Mouse (Mus musculus) left cerebral cortex, adult 8-10 months (tissue): ENCODE data around the gene Sim2. TPM values are rescaled to one million over a fixed set of nuclear protein-coding genes. Genes with fewer than 3 reads are reported as not detected.

Experiments used
- DNase-seq, 2 experiments: peaks; one replicate each; pipeline ENCODE4 v3.0.0; 2022; ENCODE audit warnings: low spot score in 2 of 2
- microRNA-seq, 2 experiments: library from miRNA; unstranded; fragments of <30 nt; microRNA quantifications; one replicate each; pipeline ENCODE4 v1.2.0; 2022
- total RNA-seq, 4 experiments: library from RNA; stranded (reverse); gene quantifications; 2 replicates each; pipeline ENCODE4 v1.2.4; 2022

Sim2 gene
- total RNA-seq, 4 experiments from 2014 or later: 0.09 to 0.25 TPM; not detected in 2

DNA sequence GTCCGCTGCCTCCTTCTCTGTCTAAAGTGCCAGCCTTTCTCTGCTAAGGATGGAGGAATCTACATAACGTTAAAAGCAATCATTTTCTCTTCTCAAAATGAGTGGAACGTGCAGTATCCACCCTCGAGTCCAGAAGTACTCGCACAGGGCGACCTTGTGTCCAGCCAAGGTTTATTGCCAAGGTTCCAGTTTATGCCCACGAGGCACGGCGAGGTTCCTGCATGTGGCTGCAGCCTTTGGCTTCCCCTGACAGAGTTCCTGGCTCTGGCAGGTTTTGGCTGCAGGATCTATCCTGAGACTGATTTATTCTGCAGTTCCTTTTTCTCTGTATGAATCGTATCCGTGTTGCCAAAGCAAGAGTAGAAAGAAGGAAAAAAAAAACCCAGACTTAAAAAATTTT is 78.3 kb downstream of the Sim2 start:
- DNase-seq: no peak

GRCm38 (mm10) chr16:94164236-94164635 is 79.5 kb downstream of the Sim2 start:
- DNase-seq: no peak

- DNase-seq: no peak
These were observed 80.2 kb downstream of the Sim2 start for GRCm38 (mm10) chr16:94164978-94165377.

- no peak for DNase-seq
These were observed 84.2 kb downstream of the Sim2 start for GRCm38 (mm10) chr16:94168655-94169545.

DNA sequence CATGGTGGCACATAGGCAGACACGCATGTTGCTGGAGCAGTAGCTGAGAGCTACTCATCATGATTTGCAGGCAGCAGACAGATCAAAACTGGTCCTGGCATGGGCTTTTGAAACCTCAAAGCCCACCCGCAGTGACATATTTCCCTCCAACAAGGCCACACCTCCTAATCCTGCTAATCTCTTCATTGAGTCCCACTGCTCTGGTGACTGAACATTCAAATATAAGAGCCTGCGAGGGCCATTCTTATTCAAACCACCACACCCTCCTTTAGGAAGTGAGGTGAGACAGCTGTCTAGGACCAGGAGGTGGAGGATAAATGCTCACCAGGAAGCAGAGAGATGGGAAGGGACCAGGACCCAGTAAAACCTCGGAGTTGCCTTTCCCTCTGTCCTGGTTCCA is 85.5 kb downstream of the Sim2 start:
- DNase-seq: no peak

DNA sequence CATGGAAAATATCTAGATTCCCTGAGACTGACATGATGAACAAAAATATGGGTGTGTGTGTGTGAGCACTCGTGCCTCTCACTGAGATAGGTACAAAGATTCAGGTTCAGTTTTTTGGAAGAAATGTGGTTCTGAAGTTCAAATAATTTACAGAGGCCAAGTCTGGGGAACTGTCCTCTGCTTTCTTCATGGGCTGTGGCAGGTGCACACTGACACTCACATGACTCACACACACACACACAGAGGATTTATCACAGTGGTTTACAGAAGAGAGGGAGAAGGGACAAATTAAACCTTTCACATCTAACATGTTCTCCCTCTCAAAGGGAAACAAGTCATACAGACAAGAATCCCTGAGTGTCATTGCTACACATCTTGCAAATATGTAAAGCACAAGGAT is 88.6 kb downstream of the Sim2 start:
- DNase-seq: no peak

GRCm38 (mm10) chr16:94175366-94175986 is 90.7 kb downstream of the Sim2 start:
- no peak for DNase-seq

Small RNA genes lying within 50 kb of the gene (microRNA-seq; reads per million reads assigned to microRNA genes)
- 0 reads per million in 2 experiments for gene Gm23062

Other genes starting within 250 kb of the Sim2 start
- 1 to 10 TPM; 1.0 to 3.6 (median 1.4) TPM for gene Chaf1b, start 201.0 kb upstream of the Sim2 start, total RNA-seq
- 1 to 10 TPM in 2 of 4 experiments, under 1 TPM in 2; 0.59 to 1.5 (median 1.1) TPM for gene Cldn14, start 76.1 kb upstream of the Sim2 start, total RNA-seq
- 10 to 100 TPM; 18.8 to 22.9 (median 21.6) TPM for gene Hlcs, start 228.6 kb downstream of the Sim2 start, total RNA-seq
- gene Ripply3, start 243.5 kb downstream of the Sim2 start, total RNA-seq: under 1 TPM in 2 of 4 experiments, not detected in 2; 0.21 to 0.23 TPM